Mouse (Mus musculus): Measurements from ENCODE around the gene Gm266. TPM values are rescaled to one million over a fixed set of nuclear protein-coding genes. Genes with fewer than 3 reads are reported as not detected.

Gm266 gene
- polyA plus RNA-seq, 1 experiment from 2014 or later, result 12.8 TPM

DNA sequence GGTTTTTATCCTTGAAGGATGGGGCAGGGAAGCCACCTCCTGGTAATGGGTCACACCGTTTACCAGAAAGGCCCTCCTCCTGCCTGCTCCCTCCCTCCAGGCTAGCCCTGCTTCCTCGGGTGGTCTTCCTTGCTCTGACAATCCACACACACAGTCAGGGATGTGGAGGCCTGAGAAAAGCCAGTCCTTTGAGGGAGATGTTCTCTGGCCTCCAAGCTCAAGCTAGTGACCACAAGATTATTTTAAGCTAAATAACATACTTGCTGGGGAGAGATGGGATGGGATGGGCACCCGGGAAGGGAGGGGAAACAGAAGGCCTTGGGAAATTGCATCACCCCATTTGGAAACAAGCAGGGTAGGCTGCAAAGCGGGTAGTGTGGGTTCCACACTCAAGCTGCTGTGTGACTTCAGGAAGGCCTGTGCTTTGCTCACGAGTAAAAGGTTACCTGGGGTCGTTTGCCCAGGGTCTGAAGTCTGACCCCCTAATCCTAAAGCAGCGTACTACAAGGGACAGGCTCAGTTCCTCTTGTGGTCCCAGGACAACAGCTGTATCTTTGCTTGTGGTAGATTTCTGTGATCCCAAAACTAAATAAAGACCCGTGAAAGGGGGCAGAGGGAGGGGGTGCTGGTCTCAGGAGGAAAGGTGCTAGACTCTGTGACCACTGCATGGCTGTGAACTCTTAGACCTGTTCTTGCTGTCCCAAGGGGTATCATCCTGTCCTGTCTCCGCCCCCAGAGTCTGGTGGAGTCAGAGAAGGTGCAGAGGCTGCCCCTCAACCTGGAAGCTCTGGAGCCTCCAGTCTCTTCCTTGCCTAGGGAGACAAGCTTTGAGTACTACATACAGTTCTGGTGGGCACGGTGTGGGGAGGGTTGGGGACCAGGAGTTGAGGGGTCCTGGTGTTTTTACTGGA, 41.4 kb downstream of the Gm266 start:
- H3K9ac ChIP-seq (replicated peaks), result no peak overlapping the region
- peaks cover 97% of the 10 kb centered on the region for H3K27me3 ChIP-seq
- H3K27ac ChIP-seq, result no peak overlapping the region
- WGBS, result 19% methylated on average over 10 of the region's 10 CpGs
- H3K4me1 ChIP-seq (replicated peaks), result peaks cover 40% of the 10 kb centered on the region
- H3K36me3 ChIP-seq, result no peaks in the 10 kb centered on the region
- H3K9me3 ChIP-seq, result no peaks in the 10 kb centered on the region
- ATAC-seq (ENCODE audit: insufficient number of reproducible peaks, insufficient read depth, low FRiP score, low TSS enrichment, low read depth), result no peak
- H3K4me2 ChIP-seq, result no peak overlapping the region
- no peak overlapping the region for H3K4me3 ChIP-seq (replicated peaks)

DNA sequence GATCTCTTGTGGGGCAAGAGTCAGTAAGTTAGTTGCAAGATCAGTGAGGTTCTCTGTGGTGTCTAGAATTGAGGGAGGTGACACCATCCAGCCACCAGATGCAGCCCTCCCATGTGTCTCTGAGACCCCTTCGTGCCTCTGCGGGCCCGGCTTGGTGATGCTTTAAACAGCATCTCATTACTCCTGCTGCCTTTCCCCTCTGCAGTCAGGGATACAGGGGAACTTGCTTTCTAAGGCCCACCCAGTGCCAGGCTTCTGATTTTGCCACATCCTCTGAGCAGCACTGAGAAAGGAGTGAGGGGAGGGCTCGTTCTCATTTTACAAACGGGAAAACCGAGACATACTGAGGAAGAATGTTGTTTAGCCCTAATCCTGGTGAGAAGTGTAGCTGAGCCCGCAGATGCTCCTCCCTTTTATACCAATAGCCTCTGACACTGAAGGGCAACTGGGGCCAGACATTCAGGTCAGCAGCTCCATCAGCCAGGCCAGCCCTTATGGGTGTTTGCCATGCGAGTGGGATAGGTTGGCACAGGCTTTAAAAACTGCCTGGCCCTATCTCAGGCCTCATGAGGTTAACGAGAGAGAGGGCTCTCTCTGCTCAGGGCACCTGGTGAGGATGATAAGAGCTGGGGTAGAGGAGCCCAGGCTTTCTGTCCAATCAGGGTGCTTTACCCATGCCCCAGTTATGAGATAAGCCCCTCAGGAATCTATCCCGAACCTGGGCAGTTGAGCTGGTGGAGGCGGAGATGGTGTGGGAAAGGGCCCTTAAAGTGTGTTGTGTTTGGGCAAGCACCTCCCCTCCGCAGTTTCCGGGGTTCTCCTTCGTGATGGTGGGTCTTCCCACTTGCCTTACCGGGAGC, 42.4 kb downstream of the Gm266 start:
- H3K36me3 ChIP-seq, result no peaks in the 10 kb centered on the region
- H3K27ac ChIP-seq, result no peak overlapping the region
- peak overlapping the region; percentile 79 for H3K4me2 ChIP-seq
- ATAC-seq (ENCODE audit: insufficient number of reproducible peaks, insufficient read depth, low FRiP score, low TSS enrichment, low read depth), result no peak
- peak overlapping the region; percentile 45 for H3K4me3 ChIP-seq (replicated peaks)
- 12% methylated on average over 15 of the region's 15 CpGs for WGBS
- H3K27me3 ChIP-seq, result peaks cover 96% of the 10 kb centered on the region
- peaks cover 31% of the 10 kb centered on the region for H3K4me1 ChIP-seq (replicated peaks)
- H3K9ac ChIP-seq (replicated peaks), result peak overlapping the region; percentile 37; the same call in 1 of the 2 replicates
- no peaks in the 10 kb centered on the region for H3K9me3 ChIP-seq

DNA sequence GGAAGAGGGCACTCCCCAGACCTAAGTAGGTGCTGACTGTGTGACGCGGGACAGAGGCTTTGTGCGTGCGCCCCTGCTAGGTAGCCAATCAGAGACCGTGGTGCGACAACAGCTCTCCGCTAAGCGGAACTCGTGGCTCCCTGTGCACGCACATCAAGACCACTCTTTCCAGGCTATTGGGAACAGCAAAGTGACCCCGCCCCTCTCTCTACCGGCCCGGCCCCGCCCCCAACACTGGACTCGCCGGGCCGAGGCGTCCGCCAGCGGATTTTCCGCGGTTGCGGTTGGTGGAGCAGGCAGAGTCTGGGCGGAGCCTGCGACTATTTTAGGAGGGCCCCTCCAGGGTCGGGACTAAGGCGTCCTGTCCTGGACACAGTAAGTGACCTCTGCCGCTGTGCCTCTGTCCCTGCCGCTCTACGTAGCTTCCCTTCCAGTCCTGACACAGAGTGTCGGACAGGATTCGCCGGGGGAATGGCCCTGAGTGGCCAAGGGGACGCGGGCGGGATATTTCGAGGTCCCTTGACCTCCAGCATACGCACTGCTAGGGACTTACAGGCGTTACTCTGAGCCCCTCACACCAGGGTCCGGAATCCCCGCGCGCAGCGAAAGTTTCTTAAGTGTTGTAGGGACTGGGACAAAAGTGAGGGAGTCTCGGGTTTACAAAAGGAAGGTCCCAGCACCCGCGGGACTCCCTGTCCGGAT, 43.2 kb downstream of the Gm266 start, which contains the start of gene Tnfaip2:
Gene Tnfaip2, plus strand, starts transcription at position 161 of the 702 bp plus-strand sequence.
- Histone ChIP-seq H3K4me3 (replicated peaks) (peak within 1 kb of the TSS; percentile 45), H3K36me3 (no peaks in the 10 kb centered on the region), H3K27me3 (peaks cover 96% of the 10 kb centered on the region), H3K9ac (replicated peaks) (peak within 1 kb of the TSS; percentile 37; the same call in 1 of the 2 replicates), H3K9me3 (no peaks in the 10 kb centered on the region), H3K4me2 (peak within 1 kb of the TSS; percentile 79), H3K27ac (no peak within 1 kb of the TSS), H3K4me1 (replicated peaks) (peaks cover 23% of the 10 kb centered on the region)
- under 1% methylated on average over 48 of the region's 48 CpGs for WGBS
- ATAC-seq (ENCODE audit: insufficient number of reproducible peaks, insufficient read depth, low FRiP score, low TSS enrichment, low read depth), result peak; percentile 69; the same call in 1 of the 2 replicates

DNA sequence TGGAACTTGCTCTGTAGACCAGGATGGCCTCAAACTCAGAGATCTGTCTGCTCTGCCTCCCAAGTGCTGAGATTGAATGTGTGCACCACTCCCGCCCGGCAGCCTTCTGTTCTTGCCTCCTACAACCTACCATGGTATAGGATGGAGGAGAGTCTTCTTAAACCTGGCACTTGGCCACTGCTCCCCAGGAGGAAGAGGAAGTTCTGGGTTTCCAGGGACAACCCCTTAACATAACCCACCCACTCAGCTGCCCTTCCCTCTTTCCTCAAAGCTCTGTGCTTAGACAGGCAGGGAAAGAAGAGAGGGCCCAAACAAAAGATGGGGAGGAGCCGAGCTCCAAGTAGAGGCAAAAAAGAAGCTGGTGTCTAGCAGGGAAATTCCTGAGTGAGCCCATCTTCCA, 44.1 kb downstream of the Gm266 start:
- Histone ChIP-seq H3K4me2 (no peak overlapping the region), H3K36me3 (no peaks in the 10 kb centered on the region), H3K9ac (replicated peaks) (no peak overlapping the region), H3K27ac (no peak overlapping the region), H3K9me3 (no peaks in the 10 kb centered on the region), H3K27me3 (peaks cover 96% of the 10 kb centered on the region), H3K4me3 (replicated peaks) (no peak overlapping the region), H3K4me1 (replicated peaks) (peaks cover 23% of the 10 kb centered on the region)
- WGBS, result 64% methylated on average over 3 of the region's 3 CpGs
- ATAC-seq (ENCODE audit: insufficient number of reproducible peaks, insufficient read depth, low FRiP score, low TSS enrichment, low read depth), result no peak

DNA sequence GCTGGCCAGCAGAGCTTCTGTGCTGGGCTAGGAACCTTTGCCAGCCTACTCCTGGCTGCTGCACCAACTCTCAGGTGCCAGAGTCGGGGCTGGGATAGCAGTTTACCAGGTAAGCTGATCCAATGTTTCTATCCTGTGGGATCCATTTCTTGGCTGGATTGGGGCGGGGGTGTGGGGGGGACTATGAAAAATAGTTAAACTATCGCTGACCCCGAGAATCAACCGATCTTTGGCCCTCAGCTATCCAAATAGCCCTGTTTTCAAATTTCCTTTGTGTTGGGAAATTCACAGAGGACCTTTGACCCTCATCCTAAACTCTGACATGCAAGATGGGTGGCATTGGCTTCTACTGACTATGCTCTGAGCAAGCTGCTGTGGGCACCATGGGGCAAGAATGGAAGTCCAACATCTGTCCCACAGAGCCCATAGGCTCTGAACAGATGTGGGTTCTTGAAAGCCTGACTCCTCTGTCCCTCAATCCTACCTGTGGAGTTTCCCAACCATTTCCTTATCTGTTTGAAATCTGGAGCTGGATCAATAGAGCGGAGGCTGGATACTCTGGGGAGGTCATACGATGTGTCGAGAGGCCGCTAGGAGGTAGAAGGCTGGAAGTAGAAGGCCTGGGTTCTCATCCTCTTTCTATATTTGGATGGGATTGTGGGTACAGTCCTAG, 44.8 kb downstream of the Gm266 start:
- no peak overlapping the region for H3K9ac ChIP-seq (replicated peaks)
- no peak overlapping the region for H3K4me2 ChIP-seq
- H3K9me3 ChIP-seq, result no peaks in the 10 kb centered on the region
- H3K4me3 ChIP-seq (replicated peaks), result no peak overlapping the region
- no peak overlapping the region for H3K27ac ChIP-seq
- 93% methylated on average over 9 of the region's 9 CpGs for WGBS
- peaks cover 21% of the 10 kb centered on the region for H3K4me1 ChIP-seq (replicated peaks)
- H3K36me3 ChIP-seq, result no peaks in the 10 kb centered on the region
- peaks cover 95% of the 10 kb centered on the region for H3K27me3 ChIP-seq
- ATAC-seq (ENCODE audit: insufficient number of reproducible peaks, insufficient read depth, low FRiP score, low TSS enrichment, low read depth), result no peak

DNA sequence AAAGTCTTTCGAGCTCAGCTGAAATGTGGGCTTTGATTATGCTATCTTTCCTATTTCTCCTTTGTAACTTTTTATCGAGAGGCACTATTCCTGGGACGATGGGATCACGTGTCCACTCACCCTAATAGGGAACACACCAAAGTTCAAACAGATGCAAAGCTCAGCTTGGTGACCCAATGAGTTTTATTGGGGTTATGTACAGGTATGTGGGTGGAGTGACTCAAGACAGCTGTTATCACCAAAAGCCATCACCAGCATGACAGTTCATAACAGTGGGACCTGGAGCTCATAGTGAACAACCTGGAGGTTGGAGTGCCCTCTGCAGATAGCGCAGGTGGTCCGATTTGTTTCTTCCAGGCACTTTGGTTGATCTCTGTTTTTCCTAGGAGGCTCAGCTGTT, 46.8 kb downstream of the Gm266 start:
- Histone ChIP-seq H3K36me3 (no peaks in the 10 kb centered on the region), H3K4me1 (replicated peaks) (peaks cover 23% of the 10 kb centered on the region; the same call in 1 of the 2 replicates), H3K9ac (replicated peaks) (no peak overlapping the region), H3K4me2 (no peak overlapping the region), H3K9me3 (no peaks in the 10 kb centered on the region), H3K27ac (no peak overlapping the region), H3K27me3 (peaks cover 94% of the 10 kb centered on the region), H3K4me3 (replicated peaks) (no peak overlapping the region)
- 78% methylated on average over 6 of the region's 6 CpGs for WGBS
- ATAC-seq (ENCODE audit: insufficient number of reproducible peaks, insufficient read depth, low FRiP score, low TSS enrichment, low read depth), result no peak

DNA sequence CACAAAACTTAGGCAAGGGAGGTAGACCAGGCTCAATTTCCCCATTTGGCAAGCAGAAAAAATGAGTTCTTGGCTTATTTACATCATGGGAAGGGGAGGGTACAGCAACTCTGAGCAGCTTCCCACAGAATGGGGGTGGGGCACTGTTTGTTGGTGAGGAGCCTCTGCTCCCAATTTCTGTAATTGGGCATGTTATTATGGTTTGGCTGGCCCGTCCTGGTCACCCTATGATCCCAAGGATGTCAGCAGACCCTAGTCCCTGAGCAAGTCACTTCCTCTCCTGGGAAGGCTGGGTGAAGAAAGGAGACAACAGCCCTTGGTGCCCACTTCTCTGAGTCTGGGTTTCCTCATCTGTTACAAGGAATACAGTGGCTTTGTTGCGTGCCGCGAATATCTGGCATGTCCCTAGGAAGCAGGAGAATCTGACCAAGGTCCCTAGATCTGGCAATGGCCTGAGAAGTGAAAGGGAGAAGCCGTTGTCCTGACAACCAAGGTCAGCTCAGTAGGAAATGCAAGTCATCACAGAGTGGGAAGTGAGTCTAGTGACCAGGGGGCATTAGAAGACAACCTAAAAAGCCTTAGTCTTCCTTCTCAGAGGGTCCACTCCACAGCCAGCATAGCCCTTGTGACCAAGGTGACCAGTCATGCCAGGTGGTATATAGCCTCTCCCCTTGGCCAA, 48.3 kb downstream of the Gm266 start:
- Histone ChIP-seq H3K27ac (no peak overlapping the region), H3K4me3 (replicated peaks) (no peak overlapping the region), H3K4me2 (no peak overlapping the region), H3K4me1 (replicated peaks) (peaks cover 13% of the 10 kb centered on the region), H3K9me3 (no peaks in the 10 kb centered on the region), H3K9ac (replicated peaks) (no peak overlapping the region), H3K27me3 (peaks cover 94% of the 10 kb centered on the region), H3K36me3 (no peaks in the 10 kb centered on the region)
- no peak for ATAC-seq (ENCODE audit: insufficient number of reproducible peaks, insufficient read depth, low FRiP score, low TSS enrichment, low read depth)
- WGBS, result 67% methylated on average over 5 of the region's 5 CpGs

DNA sequence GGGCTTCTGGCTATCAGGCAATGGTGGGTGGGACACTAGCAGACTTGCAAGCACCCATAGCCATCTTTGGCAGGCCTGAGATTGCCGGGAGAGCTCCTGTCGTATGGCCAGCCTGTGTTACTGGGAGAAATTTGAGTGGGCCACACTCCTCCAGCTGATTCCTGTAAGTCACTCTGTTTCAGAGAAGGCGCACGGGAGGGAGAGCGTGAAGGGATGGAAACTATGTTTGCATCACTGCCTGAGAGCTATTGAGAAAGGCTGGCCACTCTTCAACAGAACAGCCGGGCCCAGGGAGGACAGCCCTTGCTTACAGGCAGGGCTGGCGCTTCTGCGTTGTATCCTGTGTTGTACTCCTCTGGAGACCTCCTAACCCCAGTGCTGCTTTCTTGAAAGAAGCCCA, 49.0 kb downstream of the Gm266 start:
- Histone ChIP-seq H3K36me3 (no peaks in the 10 kb centered on the region), H3K9ac (replicated peaks) (no peak overlapping the region), H3K4me2 (no peak overlapping the region), H3K27me3 (peaks cover 94% of the 10 kb centered on the region), H3K4me3 (replicated peaks) (no peak overlapping the region), H3K9me3 (no peaks in the 10 kb centered on the region), H3K4me1 (replicated peaks) (peaks cover 11% of the 10 kb centered on the region), H3K27ac (no peak overlapping the region)
- WGBS, result 70% methylated on average over 8 of the region's 8 CpGs
- ATAC-seq (ENCODE audit: insufficient number of reproducible peaks, insufficient read depth, low FRiP score, low TSS enrichment, low read depth), result no peak

DNA sequence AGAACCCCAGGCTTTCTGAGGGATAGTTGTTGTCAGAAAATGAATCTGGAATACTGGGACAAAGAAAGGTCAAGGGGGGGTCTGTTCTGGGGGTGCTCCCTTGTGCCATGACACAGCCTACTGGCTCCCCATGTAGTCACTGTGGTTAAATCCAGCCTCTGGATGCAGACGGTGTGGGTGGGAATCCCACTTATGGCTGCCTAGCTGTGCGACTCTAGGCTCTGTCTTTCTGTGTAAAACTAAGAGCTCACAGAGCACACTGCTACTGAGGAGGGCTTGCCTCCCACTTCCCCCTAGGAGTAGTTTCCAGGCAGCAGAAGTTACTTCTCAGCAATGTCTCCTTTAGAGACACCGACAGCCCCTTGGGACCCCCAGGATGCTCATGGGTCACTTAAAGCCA, 49.5 kb downstream of the Gm266 start:
- H3K9me3 ChIP-seq, result no peaks in the 10 kb centered on the region
- 86% methylated on average over 3 of the region's 3 CpGs for WGBS
- no peak overlapping the region for H3K27ac ChIP-seq
- H3K9ac ChIP-seq (replicated peaks), result no peak overlapping the region
- ATAC-seq (ENCODE audit: insufficient number of reproducible peaks, insufficient read depth, low FRiP score, low TSS enrichment, low read depth), result no peak
- H3K4me2 ChIP-seq, result no peak overlapping the region
- H3K27me3 ChIP-seq, result peaks cover 94% of the 10 kb centered on the region
- H3K36me3 ChIP-seq, result no peaks in the 10 kb centered on the region
- peaks cover 11% of the 10 kb centered on the region for H3K4me1 ChIP-seq (replicated peaks)
- H3K4me3 ChIP-seq (replicated peaks), result no peak overlapping the region

DNA sequence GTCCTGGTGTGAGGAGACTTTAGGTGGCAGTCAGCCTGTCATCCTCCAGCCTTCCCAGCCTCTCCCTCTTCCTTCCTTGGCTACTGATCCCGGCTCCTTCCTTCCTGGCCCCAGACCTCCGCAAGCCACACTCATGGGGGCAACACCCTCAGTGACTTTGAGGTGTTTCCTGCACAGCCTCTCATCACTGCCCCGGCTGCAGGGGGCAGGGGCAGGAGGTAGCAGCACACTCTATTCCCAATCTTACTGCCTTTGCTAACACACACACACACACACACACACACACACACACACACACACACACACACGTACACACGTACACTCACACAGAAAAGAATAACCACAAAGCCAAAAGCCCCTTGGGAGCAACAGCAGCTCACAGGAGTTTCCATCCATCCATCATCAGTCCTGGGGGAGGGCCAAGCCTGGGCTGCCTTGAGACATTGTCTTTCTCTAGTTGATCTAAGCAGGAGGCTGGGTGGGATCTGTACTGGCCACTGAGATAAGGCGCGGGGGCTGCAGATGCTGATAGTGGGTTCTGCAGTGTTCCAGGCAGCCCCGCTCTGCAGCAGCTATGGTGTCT, 50.8 kb downstream of the Gm266 start:
- Histone ChIP-seq H3K4me2 (no peak overlapping the region), H3K4me1 (replicated peaks) (peaks cover 21% of the 10 kb centered on the region), H3K27me3 (peaks cover 95% of the 10 kb centered on the region), H3K27ac (no peak overlapping the region), H3K36me3 (no peaks in the 10 kb centered on the region), H3K9ac (replicated peaks) (no peak overlapping the region), H3K4me3 (replicated peaks) (no peak overlapping the region), H3K9me3 (no peaks in the 10 kb centered on the region)
- ATAC-seq (ENCODE audit: insufficient number of reproducible peaks, insufficient read depth, low FRiP score, low TSS enrichment, low read depth), result no peak
- 51% methylated on average over 8 of the region's 8 CpGs for WGBS
